Mouse (Mus musculus) MEL (cell line): Measurements from ENCODE around the gene Lactbl1.

Experiments used
- E2F4 ChIP-seq: IDR thresholded peaks from 2 replicates; pipeline ENCODE4 v1.6.1; 2011; ENCODE audit warnings: low read depth, low read length, improper control_type of control experiment, borderline replicate concordance
- ELF1 ChIP-seq: IDR thresholded peaks from 2 replicates; pipeline ENCODE4 v1.6.1; 2014; ENCODE audit warnings: low read depth, mild to moderate bottlenecking, inconsistent platforms, low read length, improper control_type of control experiment, moderate library complexity
- KAT2A ChIP-seq: conservative IDR thresholded peaks from 2 replicates; pipeline ENCODE4 v1.6.1; 2012; ENCODE audit warnings: low read depth, low read length, improper control_type of control experiment, inconsistent platforms

- no peak for TF ChIP-seq KAT2A
- TF ChIP-seq E2F4 = no peak
- TF ChIP-seq ELF1 = no peak
These were observed 27.8 kb downstream of the Lactbl1 start for GRCm38 (mm10) chr4:136650261-136650660.
